Mouse (Mus musculus) left cerebral cortex, adult 2 months (tissue): ENCODE measurements at regions not wholly inside any gene's neighbourhood (a gene's known extent, or its start where the extent isn't known, plus 50 kb on each side); places are given as distances from the start of the nearest gene placed in this dataset.

ENCODE experiments used
- DNase-seq, 2 experiments: peaks; one replicate each; pipeline ENCODE4 v3.0.0; 2021 to 2022; ENCODE audit warnings: low spot score in 2 of 2, mixed read lengths in 1 of 2; ENCODE audit errors: extremely low spot score in 1 of 2
- H3K27ac ChIP-seq: fragments of 200-600 bp; 2 replicates; pipeline ENCODE4 v1.8.1; 2022
- H3K4me3 ChIP-seq: fragments of 200-600 bp; 2 replicates; pipeline ENCODE4 v1.8.1; 2022
- CTCF ChIP-seq: fragments of 200-600 bp; IDR thresholded peaks from 2 replicates; pipeline ENCODE4 v1.8.1; 2022; ENCODE audit warnings: antibody characterized with exemption, mild to moderate bottlenecking, moderate library complexity
- intact Hi-C: fragments of 180-260 bp; cut with DNase I; formaldehyde crosslinking; loops from one replicate; pipeline ENCODE4 v1.15.1; 2025

DNA sequence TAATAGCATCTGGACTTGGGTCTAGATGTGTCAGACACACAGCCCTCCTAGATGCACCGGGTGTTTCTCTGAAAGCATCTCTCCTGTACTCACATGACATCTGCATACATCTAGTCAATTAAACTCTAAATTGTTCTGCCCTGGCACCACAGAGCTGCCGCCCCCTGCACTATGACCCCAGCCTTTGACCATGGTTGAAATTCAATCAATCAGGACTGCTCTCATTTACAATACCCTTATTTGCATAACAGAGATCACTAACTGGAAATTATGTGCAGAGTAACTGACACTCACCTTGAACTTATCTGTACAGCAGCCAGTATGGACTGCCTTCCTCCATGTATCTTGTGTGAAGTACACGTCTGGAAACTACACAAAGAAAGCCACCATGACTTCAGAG, 193.5 kb upstream of the Arpp21 start:
- intact Hi-C loops, result no loop called here
- no peak for DNase-seq
- H3K4me3 ChIP-seq, result no peak overlapping the region
- no peak overlapping the region for H3K27ac ChIP-seq
- TF ChIP-seq CTCF, result no peak

- DNase-seq, result no peak
- intact Hi-C loops, result loop anchor here (2.0 kb wide), 1 partner anchor 169 kb away; no protein-coding TSS in a partner anchor
Observed at GRCm38 (mm10) chr9:112405772-112406315, 170.1 kb upstream of the Arpp21 start.

GRCm38 (mm10) chr9:112370746-112371145, 135.0 kb upstream of the Arpp21 start:
- Histone ChIP-seq H3K27ac (no peak overlapping the region), H3K4me3 (no peak overlapping the region)
- no peak for TF ChIP-seq CTCF
- no peak for DNase-seq
- intact Hi-C loops, result no loop called here

More at GRCm38 (mm10) chr9:112405772-112406315, 170.1 kb upstream of the Arpp21 start:
- no peak overlapping the region for H3K4me3 ChIP-seq
- H3K27ac ChIP-seq, result peak overlapping the region; percentile 57; the same call in 1 of the 2 replicates
- TF ChIP-seq CTCF, result no peak

GRCm38 (mm10) chr9:112367291-112367690, 131.6 kb upstream of the Arpp21 start:
- intact Hi-C loops, result no loop called here
- no peak for TF ChIP-seq CTCF
- DNase-seq, result no peak
- Histone ChIP-seq H3K27ac (no peak overlapping the region), H3K4me3 (no peak overlapping the region)

DNA sequence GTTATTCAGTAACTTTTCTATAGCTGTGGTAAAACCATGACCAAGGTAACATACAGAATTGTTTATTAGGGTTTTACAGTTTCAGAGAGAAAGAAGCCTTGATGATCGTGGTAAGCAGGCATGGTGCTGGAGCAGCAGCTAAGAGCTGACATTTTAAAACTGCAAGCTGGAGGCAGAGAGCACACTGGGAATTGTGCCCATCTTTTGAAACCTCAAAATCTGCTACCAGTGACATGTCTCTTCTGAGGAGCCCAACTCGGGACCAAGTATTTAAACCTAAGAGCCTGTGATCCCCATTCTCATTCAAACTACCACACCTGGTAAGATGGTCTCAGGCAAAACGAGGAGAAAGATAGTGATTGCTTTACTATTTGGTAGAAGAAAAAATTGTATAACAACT, 125.6 kb upstream of the Arpp21 start:
- intact Hi-C loops, result no loop called here
- DNase-seq, result no peak

GRCm38 (mm10) chr9:112358711-112359298, 123.1 kb upstream of the Arpp21 start:
- no peak for TF ChIP-seq CTCF
- intact Hi-C loops, result no loop called here
- H3K27ac ChIP-seq, result no peak overlapping the region
- no peak for DNase-seq
- no peak overlapping the region for H3K4me3 ChIP-seq

More for the DNA sequence above, 125.6 kb upstream of the Arpp21 start:
- Histone ChIP-seq H3K27ac (peak overlapping the region; percentile 58), H3K4me3 (no peak overlapping the region)
- TF ChIP-seq CTCF, result no peak

DNA sequence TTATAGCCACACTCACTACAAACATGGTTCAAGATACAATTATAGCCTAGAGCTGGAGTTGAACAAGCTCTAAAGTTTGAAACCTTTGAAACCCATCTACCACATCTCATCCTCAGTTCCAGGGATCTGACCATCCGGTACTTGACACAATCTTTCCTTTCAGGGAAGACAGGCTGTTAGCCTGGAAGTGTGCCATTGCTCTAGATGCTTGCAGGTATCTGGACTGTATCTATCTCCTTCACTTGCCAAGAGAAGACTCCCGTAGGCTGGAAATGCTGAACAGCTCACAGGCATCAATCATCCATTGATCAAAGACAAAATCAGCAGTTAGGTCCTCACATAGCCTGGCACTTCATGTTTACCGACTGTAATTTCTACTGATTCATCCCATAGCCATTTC, 117.5 kb upstream of the Arpp21 start:
- H3K27ac ChIP-seq, result no peak overlapping the region
- no peak for DNase-seq
- intact Hi-C loops, result no loop called here
- H3K4me3 ChIP-seq, result no peak overlapping the region
- TF ChIP-seq CTCF, result no peak

DNA sequence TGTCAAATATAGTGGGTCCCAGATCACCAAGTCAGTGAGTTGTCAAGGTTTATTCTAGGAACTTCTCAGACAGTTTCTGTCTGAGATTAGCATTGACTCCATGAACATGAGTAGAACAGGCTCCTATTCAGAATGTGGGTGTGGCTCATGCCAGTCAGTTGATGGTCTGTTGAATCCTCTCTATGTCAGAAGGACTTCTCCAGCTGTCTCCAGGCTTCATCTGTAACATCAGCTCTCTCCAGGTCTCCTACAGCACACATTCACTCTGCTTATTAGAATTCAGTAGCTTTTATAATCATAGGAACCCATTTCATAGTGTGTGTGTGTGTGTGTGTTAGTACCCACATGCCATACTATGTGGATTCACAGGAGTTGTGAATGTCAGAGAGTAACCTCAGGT, 113.2 kb upstream of the Arpp21 start:
- no peak for TF ChIP-seq CTCF
- intact Hi-C loops, result no loop called here
- H3K4me3 ChIP-seq, result no peak overlapping the region

DNA sequence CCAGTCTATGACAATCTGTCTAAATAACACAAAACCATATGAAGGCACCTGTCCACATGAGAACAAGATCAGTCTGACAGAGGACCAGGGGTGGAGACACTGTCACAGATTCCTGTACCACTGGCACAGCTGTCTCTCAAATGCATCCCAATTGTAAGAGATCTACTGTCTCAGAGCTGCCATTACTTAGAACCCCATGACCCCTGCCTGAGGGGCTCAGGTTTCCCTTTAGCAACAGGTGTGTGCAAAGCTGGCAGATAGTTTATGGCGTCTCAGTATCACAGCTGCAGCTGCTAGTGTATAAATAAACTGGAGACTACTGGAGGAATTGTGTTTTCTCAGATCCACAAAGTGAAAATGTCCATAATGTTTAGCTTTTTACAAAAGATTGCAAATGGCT, 109.1 kb upstream of the Arpp21 start:
- no peak for TF ChIP-seq CTCF
- no peak for DNase-seq
- intact Hi-C loops, result loop anchor here (5.0 kb wide), 2 partner anchors 58 to 107 kb away; partner anchors contain the start of gene Arpp21
- Histone ChIP-seq H3K27ac (no peak overlapping the region), H3K4me3 (no peak overlapping the region)

More for the DNA sequence above, 113.2 kb upstream of the Arpp21 start:
- DNase-seq, result no peak
- no peak overlapping the region for H3K27ac ChIP-seq

DNA sequence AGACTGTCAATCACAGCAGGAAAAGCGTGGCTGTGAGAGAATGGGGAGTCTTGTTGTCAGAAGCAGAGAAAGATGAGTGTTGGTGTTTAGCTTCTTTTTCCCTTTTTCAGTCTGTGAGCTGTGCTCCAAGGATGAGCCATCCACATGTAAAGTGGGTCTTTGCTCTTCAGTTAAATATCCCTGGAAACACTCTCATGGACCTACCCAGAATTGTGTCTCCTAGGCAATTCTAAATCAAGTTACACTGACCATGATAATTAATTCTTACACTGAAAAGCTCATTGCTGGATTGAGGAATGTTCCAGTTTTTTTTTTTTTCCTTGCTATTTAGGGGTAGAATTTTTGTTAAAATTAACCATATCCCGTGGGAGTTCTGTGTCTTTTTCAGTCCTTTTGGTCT, 104.6 kb upstream of the Arpp21 start:
- intact Hi-C loops, result loop anchor here (5.0 kb wide), 2 partner anchors 62 to 103 kb away; partner anchors contain the start of gene Arpp21

GRCm38 (mm10) chr9:112320016-112320415, 84.3 kb upstream of the Arpp21 start:
- Histone ChIP-seq H3K4me3 (no peak overlapping the region), H3K27ac (no peak overlapping the region)
- intact Hi-C loops, result no loop called here
- TF ChIP-seq CTCF, result no peak
- DNase-seq, result no peak

More for the DNA sequence above, 104.6 kb upstream of the Arpp21 start:
- H3K27ac ChIP-seq, result peak overlapping the region; percentile 73
- DNase-seq, result no peak
- no peak for TF ChIP-seq CTCF
- no peak overlapping the region for H3K4me3 ChIP-seq

- TF ChIP-seq CTCF, result no peak
- no peak overlapping the region for H3K4me3 ChIP-seq
- intact Hi-C loops, result no loop called here
- no peak for DNase-seq
- no peak overlapping the region for H3K27ac ChIP-seq
Observed at GRCm38 (mm10) chr9:112308950-112309349, 73.2 kb upstream of the Arpp21 start.

GRCm38 (mm10) chr9:112307837-112308236, 72.1 kb upstream of the Arpp21 start:
- peak; percentile 30 to 32 for DNase-seq
- no peak for TF ChIP-seq CTCF
- intact Hi-C loops, result no loop called here

More at GRCm38 (mm10) chr9:112307837-112308236, 72.1 kb upstream of the Arpp21 start:
- Histone ChIP-seq H3K4me3 (no peak overlapping the region), H3K27ac (no peak overlapping the region)
